Mouse (Mus musculus): Measurements from ENCODE around the gene Olfr556. TPM values are rescaled to one million over a fixed set of nuclear protein-coding genes. Genes with fewer than 3 reads are reported as not detected.

The Olfr556 gene
- not detected in 2 replicates for polyA plus RNA-seq (2012; rRNA removed; ENCODE audit: low replicate concordance)

DNA sequence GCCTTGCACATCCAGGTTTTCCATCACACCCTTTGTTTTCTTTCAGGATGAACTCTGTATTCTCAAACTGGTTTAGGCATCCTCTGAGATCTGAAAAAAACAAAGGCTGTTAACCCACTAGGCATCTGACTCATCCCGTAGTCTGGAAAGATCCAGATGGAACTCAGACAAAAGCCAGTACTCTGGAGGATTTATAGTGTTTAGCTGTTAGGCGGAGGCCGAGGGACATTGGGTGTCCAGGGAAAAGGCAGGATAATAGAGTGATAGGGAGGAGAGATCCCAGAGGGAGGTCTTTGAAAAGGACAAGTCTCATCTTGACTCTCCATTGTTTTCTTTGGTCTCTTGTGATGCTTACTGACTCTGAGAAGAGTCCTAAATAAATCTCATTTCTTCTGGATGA is at the start of gene Olfr556:
Gene Olfr556, plus strand, starts transcription at position 301 of the 400 bp plus-strand sequence.

DNA sequence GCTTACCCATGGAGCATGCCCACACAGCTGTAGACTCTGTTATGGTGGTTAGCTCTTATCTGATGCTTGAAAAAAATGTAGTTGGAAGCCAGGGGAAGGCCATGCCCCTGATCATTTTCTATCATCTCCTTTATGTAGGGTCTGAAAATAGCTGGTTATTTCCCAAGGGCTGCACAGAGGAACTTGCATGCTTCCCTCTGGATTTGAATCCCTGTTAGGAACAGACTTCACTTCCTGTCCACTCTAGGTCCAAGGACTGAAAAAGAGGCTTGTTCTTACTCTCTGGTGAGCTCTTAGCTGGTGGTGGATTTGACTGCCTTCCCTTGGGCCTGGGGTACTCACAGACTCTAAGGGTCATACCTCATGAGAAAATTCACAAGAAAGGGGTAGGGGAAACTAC is 46.6 kb upstream of the Olfr556 start, which contains the start of gene Olfr553:
Gene Olfr553, minus strand, starts transcription at position 101 of the 400 bp plus-strand sequence.

DNA sequence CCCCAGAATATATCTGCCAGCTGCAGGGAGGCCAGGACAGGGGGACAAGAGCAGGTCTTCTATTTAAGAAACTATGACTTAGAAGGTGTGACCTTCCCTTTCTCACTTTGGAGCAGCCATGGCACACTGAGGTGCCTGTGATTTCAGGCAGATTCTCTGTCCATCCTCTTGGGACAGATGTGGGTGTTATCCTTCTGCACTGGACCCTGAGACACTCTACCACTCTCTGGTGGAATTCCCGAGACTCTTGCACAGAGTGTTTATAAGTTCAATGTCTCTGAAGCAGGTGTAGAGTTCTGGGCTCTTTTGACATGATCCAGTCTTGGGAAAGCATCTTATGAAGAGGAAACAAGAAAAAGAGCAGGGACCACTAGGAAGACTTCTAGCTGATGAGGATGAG is 26.6 kb upstream of the Olfr556 start, which contains the start of gene Olfr554:
Gene Olfr554, plus strand, starts transcription at position 301 of the 400 bp plus-strand sequence.

DNA sequence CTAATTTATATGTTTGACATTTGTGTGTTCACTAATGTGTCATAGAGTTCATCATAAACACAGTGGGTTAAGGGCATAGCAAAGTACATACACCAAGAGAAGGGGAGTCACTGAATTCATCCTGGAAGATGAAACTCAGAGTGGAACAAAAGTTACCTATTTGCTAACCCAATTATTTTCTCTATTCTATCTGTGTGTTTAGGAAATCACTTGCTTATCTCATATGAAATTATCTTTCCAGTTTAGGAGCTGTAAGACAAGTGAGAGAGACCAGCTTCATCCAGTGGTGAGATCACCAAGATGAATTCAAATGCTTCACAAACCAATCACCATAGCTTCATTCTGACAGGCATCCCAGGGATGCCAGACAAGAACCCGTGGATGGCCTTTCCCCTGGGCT is 6.2 kb upstream of the Olfr556 start, which contains the start of gene Olfr555:
Gene Olfr555, plus strand, starts transcription at position 301 of the 400 bp plus-strand sequence.

DNA sequence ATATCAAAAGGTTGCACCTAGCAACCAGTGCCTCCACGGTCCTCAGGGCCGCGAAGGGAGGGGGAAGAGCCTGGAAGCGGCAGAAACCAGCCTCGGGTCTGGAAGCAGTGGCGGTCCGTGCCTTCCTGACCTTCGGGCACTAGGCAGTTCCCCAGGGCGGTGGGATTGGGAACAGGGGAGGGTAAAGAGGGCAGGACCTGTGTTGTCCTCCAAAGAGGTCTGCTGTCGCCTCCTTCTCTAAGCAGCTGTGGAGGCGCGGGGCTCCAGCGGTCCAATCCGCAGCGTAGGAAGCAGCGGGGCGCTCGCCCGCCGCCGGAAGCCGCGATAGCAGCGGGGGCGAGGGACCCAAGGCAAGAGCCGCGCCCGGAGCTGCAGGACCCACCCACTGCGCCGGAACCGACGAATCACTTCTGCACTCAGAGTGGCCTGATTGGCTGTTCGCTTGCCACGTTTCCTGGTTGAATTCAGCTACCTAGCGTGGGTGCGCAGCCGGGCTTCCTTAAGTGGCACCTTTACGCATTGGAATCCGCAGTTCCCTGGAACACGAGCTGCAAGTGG is 22.3 kb downstream of the Olfr556 start, which contains the start of gene Trim68:
Gene Trim68, minus strand, starts transcription at position 384 of the 558 bp plus-strand sequence.

DNA sequence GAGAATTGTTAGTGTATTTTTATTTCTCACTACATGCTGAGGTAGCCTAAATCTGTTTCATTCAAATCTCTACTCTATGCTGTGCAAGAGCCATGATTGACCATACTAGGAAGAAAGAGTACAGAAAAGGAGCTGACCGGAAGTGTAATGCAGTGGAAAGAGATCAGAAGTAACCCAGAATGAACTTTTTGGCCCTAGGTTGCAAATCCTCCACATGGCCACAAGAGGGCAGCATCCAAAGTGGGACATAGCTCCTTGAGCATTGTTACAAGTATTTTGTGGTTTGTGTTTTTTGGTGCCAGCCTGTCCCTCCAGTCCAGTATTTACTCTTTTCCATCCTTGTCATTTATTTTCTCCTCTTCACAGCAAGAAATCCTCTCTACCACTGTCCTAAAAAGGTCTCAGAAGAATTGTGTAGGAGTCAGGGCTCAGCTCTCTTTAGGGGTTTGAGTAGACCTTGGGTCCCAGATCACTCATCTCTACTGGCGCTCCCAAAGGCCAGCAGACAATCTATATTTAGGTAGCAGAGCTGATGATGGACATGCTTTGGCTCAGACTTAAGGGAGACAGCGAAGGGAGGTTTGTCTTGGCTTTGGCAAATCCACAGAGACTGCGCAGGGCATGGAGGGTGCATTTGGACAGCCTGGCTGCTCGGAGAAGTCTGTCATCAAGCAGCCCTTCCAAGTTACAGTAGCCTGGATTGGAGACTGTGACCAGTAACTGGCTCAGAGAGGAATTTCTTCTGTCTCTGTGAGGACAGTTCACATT is 30.8 kb downstream of the Olfr556 start, which contains the start of gene Olfr557:
Gene Olfr557, plus strand, starts transcription at position 553 of the 768 bp plus-strand sequence.

DNA sequence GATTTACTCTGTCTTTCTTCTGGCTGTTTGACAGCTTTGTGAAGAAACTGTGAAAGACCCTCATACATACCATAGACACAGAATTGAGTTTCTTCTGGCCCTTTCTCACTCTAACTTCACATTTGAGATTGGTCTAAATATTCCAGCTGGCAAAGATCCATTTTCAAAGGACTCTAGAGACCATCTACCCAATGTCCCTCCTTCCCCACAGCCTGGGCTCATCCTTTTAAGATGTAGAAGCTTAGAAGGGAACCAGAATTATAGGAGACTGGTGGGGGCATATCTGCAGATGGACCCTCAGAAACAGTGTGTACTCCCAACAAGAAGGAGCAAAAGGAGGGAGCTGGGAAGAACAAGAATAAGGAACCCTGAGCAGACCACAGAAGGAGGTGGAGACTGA is 37.2 kb downstream of the Olfr556 start, which contains the start of gene Olfr558:
Gene Olfr558, plus strand, starts transcription at position 301 of the 400 bp plus-strand sequence.

DNA sequence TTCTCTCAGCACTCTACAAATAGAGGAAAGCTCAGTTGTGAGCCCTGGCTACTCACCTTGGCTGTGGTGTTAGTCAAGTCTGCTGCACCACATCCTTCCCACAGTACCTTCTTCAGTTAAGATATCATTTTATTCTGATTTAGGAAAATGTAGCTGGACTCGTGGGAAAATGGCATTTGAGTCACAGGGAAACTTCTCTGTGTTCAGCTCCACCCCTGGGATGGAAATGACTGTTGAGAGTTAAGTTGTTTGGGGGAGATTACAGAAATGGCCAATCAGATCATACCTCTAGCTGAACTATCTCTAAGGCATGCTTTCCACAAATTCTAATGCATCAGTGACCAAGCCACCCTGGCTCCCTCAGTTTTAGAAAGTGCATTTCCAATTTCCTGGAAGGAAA is 54.3 kb downstream of the Olfr556 start, which contains the start of gene Olfr33:
Gene Olfr33, minus strand, starts transcription at position 101 of the 400 bp plus-strand sequence.

Other genes starting within 250 kb of the Olfr556 start
- gene Rrm1, start 223.2 kb upstream of the Olfr556 start, polyA plus RNA-seq (2012; rRNA removed; ENCODE audit: low replicate concordance) = 5.9 and 22.5 TPM in 2 replicates
- not detected in 2 replicates for gene Olfr543, start 183.2 kb upstream of the Olfr556 start, polyA plus RNA-seq (2012; rRNA removed; ENCODE audit: low replicate concordance)
- gene Olfr544, start 176.6 kb upstream of the Olfr556 start, polyA plus RNA-seq (2012; rRNA removed; ENCODE audit: low replicate concordance) = not detected in 2 replicates
- not detected in 2 replicates for gene Olfr545, start 165.3 kb upstream of the Olfr556 start, polyA plus RNA-seq (2012; rRNA removed; ENCODE audit: low replicate concordance)
- gene Olfr547, start 130.2 kb upstream of the Olfr556 start, polyA plus RNA-seq (2012; rRNA removed; ENCODE audit: low replicate concordance) = not detected in 2 replicates
- gene Olfr548-ps1, start 124.0 kb upstream of the Olfr556 start, polyA plus RNA-seq (2012; rRNA removed; ENCODE audit: low replicate concordance) = not detected in 2 replicates
- gene Olfr549, start 115.0 kb upstream of the Olfr556 start, polyA plus RNA-seq (2012; rRNA removed; ENCODE audit: low replicate concordance) = not detected in 2 replicates
- gene Trim21, start 99.4 kb upstream of the Olfr556 start, polyA plus RNA-seq (2012; rRNA removed; ENCODE audit: low replicate concordance) = 7.0 and 10.4 TPM in 2 replicates
- gene Olfr550, start 93.5 kb upstream of the Olfr556 start, polyA plus RNA-seq (2012; rRNA removed; ENCODE audit: low replicate concordance) = not detected in 2 replicates
- gene Olfr551, start 73.0 kb upstream of the Olfr556 start, polyA plus RNA-seq (2012; rRNA removed; ENCODE audit: low replicate concordance) = not detected in 2 replicates
- gene Olfr552, start 67.1 kb upstream of the Olfr556 start, polyA plus RNA-seq (2012; rRNA removed; ENCODE audit: low replicate concordance) = not detected in 2 replicates
- gene Olfr553, start 46.7 kb upstream of the Olfr556 start, polyA plus RNA-seq (2012; rRNA removed; ENCODE audit: low replicate concordance) = not detected in 2 replicates
- gene Olfr554, start 26.5 kb upstream of the Olfr556 start, polyA plus RNA-seq (2012; rRNA removed; ENCODE audit: low replicate concordance) = not detected in 2 replicates
- not detected in 2 replicates for gene Olfr555, start 6.1 kb upstream of the Olfr556 start, polyA plus RNA-seq (2012; rRNA removed; ENCODE audit: low replicate concordance)
- 41.4 and 44.2 TPM in 2 replicates for gene Trim68, start 22.4 kb downstream of the Olfr556 start, polyA plus RNA-seq (2012; rRNA removed; ENCODE audit: low replicate concordance)
- not detected in 2 replicates for gene Olfr557, start 31.0 kb downstream of the Olfr556 start, polyA plus RNA-seq (2012; rRNA removed; ENCODE audit: low replicate concordance)
- gene Olfr558, start 37.3 kb downstream of the Olfr556 start, polyA plus RNA-seq (2012; rRNA removed; ENCODE audit: low replicate concordance) = 9.2 and 10.1 TPM in 2 replicates
- gene Olfr33, start 54.2 kb downstream of the Olfr556 start, polyA plus RNA-seq (2012; rRNA removed; ENCODE audit: low replicate concordance) = not detected in 2 replicates
- not detected in 2 replicates for gene Olfr559, start 62.6 kb downstream of the Olfr556 start, polyA plus RNA-seq (2012; rRNA removed; ENCODE audit: low replicate concordance)
- 0.17 and 0.27 TPM in 2 replicates for gene Olfr560, start 94.5 kb downstream of the Olfr556 start, polyA plus RNA-seq (2012; rRNA removed; ENCODE audit: low replicate concordance)
- 11.4 and 14.6 TPM in 2 replicates for gene Olfr78, start 94.6 kb downstream of the Olfr556 start, polyA plus RNA-seq (2012; rRNA removed; ENCODE audit: low replicate concordance)
- 0.12 TPM in 1 of 2 replicates, not detected in the other for gene Olfr561, start 106.3 kb downstream of the Olfr556 start, polyA plus RNA-seq (2012; rRNA removed; ENCODE audit: low replicate concordance)
- not detected in 2 replicates for gene Olfr564, start 138.6 kb downstream of the Olfr556 start, polyA plus RNA-seq (2012; rRNA removed; ENCODE audit: low replicate concordance)
- gene Olfr566, start 193.9 kb downstream of the Olfr556 start, polyA plus RNA-seq (2012; rRNA removed; ENCODE audit: low replicate concordance) = not detected in 2 replicates
- not detected in 2 replicates for gene Olfr568, start 212.2 kb downstream of the Olfr556 start, polyA plus RNA-seq (2012; rRNA removed; ENCODE audit: low replicate concordance)
- not detected in 2 replicates for gene Olfr569, start 226.0 kb downstream of the Olfr556 start, polyA plus RNA-seq (2012; rRNA removed; ENCODE audit: low replicate concordance)
- gene Olfr570, start 229.7 kb downstream of the Olfr556 start, polyA plus RNA-seq (2012; rRNA removed; ENCODE audit: low replicate concordance) = not detected in 2 replicates

All from subcutaneous adipose tissue, adult 2 months (tissue).